Comparison of ENCODE assay signal across 23 mouse cellular contexts in genomic region chr7:97775923-97776322, GRCm38 (mm10). TPM values are rescaled to one million over a fixed set of nuclear protein-coding genes. Genes with fewer than 3 reads are reported as not detected.
DNase-seq lines count a peak whose midpoint lies in the region; ATAC-seq and TF ChIP-seq lines count a peak whose summit lies in the region.
"Had no signal": no experiment of that assay in that cellular context is flagged by ENCODE, and none has a peak within 500 bp of the region (broad histone marks: within the 10 kb centered on the region; RNA-seq: fewer than 3 reads in every experiment).

No protein-coding gene starts in this region.

- ATAC-seq in heart, embryonic 12.5 days (ENCODE audit: insufficient number of reproducible peaks, low FRiP score): no peak
- no peak for ATAC-seq in liver, postnatal 0 days
- ATAC-seq: CD4-positive, CD25-positive, alpha-beta regulatory T cell, adult 4 months; forebrain, embryonic 14.5 days; forebrain, postnatal 0 days; Patski had no signal

- no peaks in the 10 kb centered on the region for H3K4me1 ChIP-seq in heart, embryonic 12.5 days (replicated peaks)
- no peaks in the 10 kb centered on the region for H3K4me1 ChIP-seq in liver, postnatal 0 days (ENCODE audit: insufficient read depth)
- H3K4me1 ChIP-seq: heart, embryonic 10.5 days; hindbrain, embryonic 12.5 days; hindbrain, embryonic 15.5 days had no signal

- H3K27ac ChIP-seq in heart, embryonic 12.5 days (ENCODE audit: poor library complexity, severe bottlenecking): no peak overlapping the region
- no peak overlapping the region for H3K27ac ChIP-seq in liver, postnatal 0 days (ENCODE audit: low read depth)
- H3K27ac ChIP-seq: heart, adult 2 months; heart, embryonic 10.5 days; hindbrain, embryonic 12.5 days; hindbrain, embryonic 15.5 days had no signal

- 50% methylated on average over 2 of the region's 2 CpGs for WGBS in heart, embryonic 12.5 days
- 47% methylated on average over 2 of the region's 2 CpGs for WGBS in liver, postnatal 0 days (ENCODE audit: insufficient replicate concordance)

- H3K9me3 ChIP-seq in heart, embryonic 12.5 days (replicated peaks): peaks cover 7% of the 10 kb centered on the region; the same call in 1 of the 2 replicates
- peaks cover 4% of the 10 kb centered on the region; the same call in 1 of the 2 replicates for H3K9me3 ChIP-seq in liver, postnatal 0 days (ENCODE audit: low read length)
- H3K9me3 ChIP-seq: heart, embryonic 10.5 days; hindbrain, embryonic 12.5 days had no signal

- no peaks in the 10 kb centered on the region for H3K36me3 ChIP-seq in heart, embryonic 12.5 days
- H3K36me3 ChIP-seq in liver, postnatal 0 days (replicated peaks; ENCODE audit: insufficient read depth, low read length): no peaks in the 10 kb centered on the region
- H3K36me3 ChIP-seq: heart, embryonic 10.5 days; hindbrain, embryonic 12.5 days; hindbrain, embryonic 15.5 days had no signal

- DNase-seq in heart, adult 11 months: peak; percentile 16
- peak; percentile 15 for DNase-seq in kidney, postnatal 14 days
- DNase-seq in kidney, postnatal 36 days: no peak
- DNase-seq in 3T3-L1 (ENCODE audit: low read depth, low spot score): peak; percentile 48
- peak; percentile 14 for DNase-seq in NIH3T3 (ENCODE audit: low read depth)
- DNase-seq in frontal cortex, postnatal 10 days (ENCODE audit: low spot score in 2 of 2): no peak
- DNase-seq in liver, postnatal 0 days: no peak
- DNase-seq: adrenal gland, postnatal 10 days; adrenal gland, postnatal 36 days; B cell, adult 2 months; cerebellum, adult 18-20 months; cerebellum, adult 9-10 months; cerebellum, postnatal 14 days; forebrain, postnatal 0 days; gastrocnemius, postnatal 25 days; heart, adult 2 months had no signal

- H3K9ac ChIP-seq in heart, embryonic 12.5 days: no peak overlapping the region
- no peak overlapping the region for H3K9ac ChIP-seq in liver, postnatal 0 days (replicated peaks)
- H3K9ac ChIP-seq: forebrain, postnatal 0 days; hindbrain, embryonic 12.5 days; hindbrain, embryonic 15.5 days had no signal

- TF ChIP-seq EP300 in liver, postnatal 0 days (IDR thresholded peaks at IDR 0.05; ENCODE audit: low read depth): no peak

- H3K4me3 ChIP-seq in heart, embryonic 12.5 days: no peak overlapping the region
- H3K4me3 ChIP-seq in liver, postnatal 0 days (ENCODE audit: low read depth, low read length): no peak overlapping the region
- H3K4me3 ChIP-seq: heart, adult 2 months; heart, embryonic 10.5 days; hindbrain, embryonic 12.5 days; hindbrain, embryonic 15.5 days had no signal

- no peak overlapping the region for H3K4me2 ChIP-seq in heart, embryonic 12.5 days
- no peak overlapping the region for H3K4me2 ChIP-seq in liver, postnatal 0 days (ENCODE audit: low read depth, low read length)
- H3K4me2 ChIP-seq: hindbrain, embryonic 12.5 days; hindbrain, embryonic 15.5 days had no signal

- TF ChIP-seq CTCF in liver, postnatal 0 days (IDR thresholded peaks at IDR 0.05; ENCODE audit: low read depth): no peak

- H3K27me3 ChIP-seq in heart, embryonic 12.5 days (replicated peaks): no peaks in the 10 kb centered on the region
- H3K27me3 ChIP-seq in liver, postnatal 0 days (ENCODE audit: insufficient read depth, low read length): no peaks in the 10 kb centered on the region
- H3K27me3 ChIP-seq: hindbrain, embryonic 12.5 days; hindbrain, embryonic 15.5 days; Patski had no signal

RNA-seq across cellular contexts. Expression of gene Pak1, which starts 12.4 kb away (rescaled TPM):
- 5.7 TPM in 2 replicates for polyA plus RNA-seq in heart, embryonic 12.5 days (2016; fragmentation: Nextera tagmentation; extraction: Ambion mirVana)
- polyA plus RNA-seq in liver, postnatal 0 days (2015; fragmentation: Nextera tagmentation; extraction: Ambion mirVana): 8.1 and 9.6 TPM in 2 replicates

RNA-seq across cellular contexts. Expression of gene Aqp11, which starts 37.8 kb away (rescaled TPM):
- polyA plus RNA-seq in heart, embryonic 12.5 days (2016; fragmentation: Nextera tagmentation; extraction: Ambion mirVana): 2.5 TPM in 2 replicates
- polyA plus RNA-seq in liver, postnatal 0 days (2015; fragmentation: Nextera tagmentation; extraction: Ambion mirVana): 51.0 and 55.0 TPM in 2 replicates

Comparison
In these comparisons a context has a peak if more than half of its experiments do, and no peak if none do; other contexts are left out.
1. DNase-seq: peak in heart, adult 11 months (single experiment), kidney, postnatal 14 days (single experiment), 3T3-L1 (single experiment) and NIH3T3 (single experiment); none in kidney, postnatal 36 days (0 of 2), frontal cortex, postnatal 10 days (0 of 2) and liver, postnatal 0 days (single experiment).
2. RNA of gene Aqp11, which starts 37.8 kb away (polyA plus RNA-seq): 51.0 to 55.0 TPM in liver, postnatal 0 days; 2.5 TPM in heart, embryonic 12.5 days; every median in the first group is over 10 times any median in the second.